Mouse (Mus musculus) duodenum, adult 2 months (tissue): ENCODE results near the gene Rnf181. TPM values are rescaled to one million over a fixed set of nuclear protein-coding genes. Genes with fewer than 3 reads are reported as not detected.

Experiments used
- polyA plus RNA-seq: library from polyadenylated mRNA; depleted of rRNA; stranded (reverse); fragments of >200 nt; gene quantifications from 2 replicates; pipeline ENCODE4 v1.2.3, GENCODE M21; 2012; ENCODE audit warnings: low replicate concordance; rRNA removed

The Rnf181 gene
- polyA plus RNA-seq = 90.6 and 127 TPM in 2 replicates

DNA sequence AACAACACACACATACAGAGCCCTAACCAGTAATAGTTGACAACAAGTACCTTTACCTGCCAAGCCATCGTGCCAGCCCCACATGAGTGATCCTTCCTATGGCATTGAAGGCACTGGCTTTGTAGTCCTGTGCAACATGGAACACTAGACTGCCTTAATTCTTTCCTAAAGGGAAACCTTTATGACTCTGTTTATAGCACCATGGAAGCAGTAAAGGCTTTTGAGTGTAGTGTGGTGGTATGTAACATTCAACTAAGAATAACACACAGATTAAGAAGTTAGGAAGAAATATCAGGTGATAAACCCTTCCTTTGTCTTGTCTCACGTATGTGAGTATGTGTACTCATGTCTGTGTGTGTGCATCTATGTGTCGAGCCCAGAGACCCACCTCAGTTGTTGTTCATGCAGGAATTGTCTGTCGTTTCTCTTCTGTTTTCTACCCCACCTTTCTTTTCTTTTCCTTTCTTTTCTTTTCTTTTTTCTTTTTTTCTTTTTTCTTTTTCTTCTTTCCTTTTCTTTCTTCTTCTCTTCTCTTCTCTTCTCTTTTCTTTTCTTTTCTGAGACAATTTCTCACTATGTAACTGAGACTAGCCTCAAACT is at the start of gene Rnf181:
Gene Rnf181, minus strand, starts transcription at position 113 of the 600 bp plus-strand sequence.

DNA sequence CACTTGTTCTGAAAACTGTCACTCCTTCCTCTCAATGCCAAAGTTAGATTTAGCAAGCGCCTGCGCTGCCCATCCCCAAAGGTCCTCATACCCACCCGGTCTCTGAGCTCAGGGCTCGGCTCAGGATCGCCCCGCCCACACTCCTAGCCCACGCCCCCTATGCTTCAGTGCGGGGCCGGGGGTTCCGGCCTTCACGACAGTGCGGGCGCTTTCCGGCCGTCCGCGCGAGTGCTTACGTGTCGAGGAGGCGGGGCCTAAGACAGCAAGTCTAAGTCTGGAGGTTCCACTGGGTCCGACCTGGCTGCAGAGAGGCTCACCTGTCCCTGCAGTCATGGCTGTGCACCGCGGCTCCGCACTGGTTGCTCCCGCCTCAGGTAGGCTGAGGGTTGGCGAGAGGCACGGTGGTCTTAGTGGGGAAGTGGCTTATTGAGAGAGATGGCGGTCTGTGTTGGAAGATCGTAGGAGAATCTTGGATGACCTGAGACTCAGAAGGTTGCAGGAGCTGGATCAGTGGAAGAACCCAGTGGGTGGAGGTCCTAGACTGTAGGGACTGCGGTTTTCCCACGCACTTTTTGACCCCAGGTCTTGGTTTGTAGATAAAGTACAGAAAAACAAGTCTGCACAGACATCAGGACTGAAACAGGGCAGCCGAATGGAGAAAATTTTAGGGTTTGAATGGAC is 47.5 kb upstream of the Rnf181 start, which contains the start of gene Ggcx:
Gene Ggcx, plus strand, starts transcription at position 233 of the 681 bp plus-strand sequence.

DNA sequence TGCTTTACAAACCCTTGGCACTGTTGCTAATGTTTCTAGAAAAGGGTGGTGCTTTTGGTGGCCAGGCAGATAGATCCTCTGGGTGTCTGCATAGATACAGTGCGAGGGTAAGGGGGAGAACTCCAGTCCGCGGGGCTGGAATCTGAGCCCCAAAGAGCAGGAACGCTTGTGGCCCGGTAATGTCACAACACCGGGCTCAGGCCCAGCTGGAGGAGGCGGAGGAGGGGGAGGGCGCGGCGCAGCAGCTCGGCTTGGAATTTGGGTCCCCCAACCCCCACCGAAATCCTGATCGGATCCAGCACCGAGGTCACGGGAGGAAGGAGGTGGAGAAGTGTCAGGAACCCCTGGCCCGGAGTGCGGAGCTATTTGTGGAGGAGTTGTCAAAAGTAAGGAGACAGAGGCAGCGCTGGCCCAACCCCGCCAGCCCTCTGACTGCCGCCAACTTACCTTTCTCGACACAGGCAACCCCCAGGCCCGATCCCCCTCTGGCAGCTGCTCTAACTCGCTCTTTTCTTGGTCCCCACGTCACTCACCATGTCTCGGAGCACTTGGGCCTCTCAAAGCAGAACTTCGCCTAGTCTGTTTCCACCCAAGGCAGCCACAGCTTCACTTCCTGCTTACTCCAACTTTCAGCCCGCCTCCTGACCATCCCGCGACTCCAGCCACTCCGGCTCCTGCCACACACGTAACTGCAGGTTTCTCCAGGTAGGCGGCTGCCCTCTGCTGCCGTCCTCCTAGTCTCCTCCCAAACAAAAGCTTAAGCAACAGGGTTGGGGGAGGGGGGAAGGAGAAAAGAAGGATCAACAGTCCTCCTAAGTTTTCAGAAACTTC is 23.4 kb upstream of the Rnf181 start, which contains the start of gene Vamp8:
Gene Vamp8, minus strand, starts transcription at position 763 of the 831 bp plus-strand sequence.

DNA sequence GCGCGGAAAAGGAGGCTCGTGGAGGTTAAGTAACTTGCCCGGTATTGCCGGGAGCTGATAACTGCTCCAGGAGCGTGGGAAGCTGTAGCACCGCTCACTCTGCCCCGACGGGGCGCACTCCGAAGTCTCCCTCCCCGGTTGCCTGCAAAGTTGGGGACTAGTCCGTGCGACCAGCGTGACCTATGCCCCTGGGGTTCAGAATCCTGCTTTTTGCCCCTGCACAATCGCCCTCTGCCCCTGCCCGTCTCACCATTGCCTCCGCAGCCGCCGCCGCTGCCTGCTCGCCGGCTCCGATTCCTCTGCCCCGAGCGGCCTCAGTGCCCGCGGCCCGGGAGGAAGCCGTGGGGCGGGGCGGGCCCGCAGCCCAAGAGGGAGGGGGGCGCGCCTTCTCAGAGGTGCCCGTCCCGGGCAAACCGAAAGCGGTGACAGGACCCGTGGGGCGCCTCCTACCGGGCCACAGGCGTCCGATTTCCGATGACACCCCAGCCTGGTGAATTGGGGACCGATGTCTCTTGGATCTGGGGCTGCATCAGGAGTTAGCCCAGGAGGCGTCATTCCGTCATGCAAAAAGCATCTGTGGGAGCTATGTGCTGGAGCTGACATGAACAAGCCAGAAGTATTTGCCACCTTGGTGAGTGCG is 13.5 kb upstream of the Rnf181 start, which contains the start of gene Vamp5:
Gene Vamp5, minus strand, starts transcription at position 338 of the 640 bp plus-strand sequence.

DNA sequence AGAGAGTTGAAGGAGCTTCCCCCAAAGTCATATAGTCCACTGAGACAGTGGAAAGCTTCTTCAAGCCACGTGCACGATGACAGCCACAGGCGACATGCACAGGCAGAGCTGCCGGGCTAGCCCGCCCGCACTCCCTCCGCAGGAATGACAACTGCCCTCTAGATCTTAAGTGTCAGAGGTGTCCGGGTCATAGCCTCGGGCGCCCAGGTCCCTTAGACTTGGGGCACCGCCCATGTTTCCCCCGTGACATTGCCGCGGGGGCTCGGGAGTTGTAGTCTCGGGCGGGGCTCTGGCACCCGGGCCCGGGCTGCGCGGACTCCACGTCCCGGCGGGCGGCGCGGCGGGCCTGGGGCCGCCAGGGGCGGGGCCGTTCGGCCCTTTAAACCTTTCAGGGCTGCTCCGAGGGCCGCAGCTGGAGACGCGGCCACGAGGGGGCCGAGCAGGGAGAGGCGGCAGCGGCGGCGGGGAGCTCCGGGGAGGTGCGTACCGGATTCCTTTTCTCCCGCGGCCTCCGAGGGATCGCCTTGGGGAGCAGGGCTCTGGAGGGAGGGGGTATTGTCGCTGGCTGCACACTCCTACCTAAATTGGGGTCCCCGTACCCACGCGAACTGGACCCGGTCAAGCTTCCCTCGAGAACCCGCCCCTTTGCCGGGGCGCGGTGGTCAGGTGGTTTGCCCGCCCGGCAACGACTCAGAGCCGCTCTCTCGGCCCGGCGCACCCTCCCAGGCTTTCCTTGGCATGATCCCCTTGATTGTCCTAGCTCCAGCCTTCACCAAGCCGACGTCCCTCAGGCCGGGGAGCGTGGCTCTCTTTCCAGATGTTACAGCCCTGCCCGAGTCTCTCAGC is 11.5 kb downstream of the Rnf181 start, which contains the start of gene Tmem150a:
Gene Tmem150a, plus strand, starts transcription at position 382 of the 846 bp plus-strand sequence.

DNA sequence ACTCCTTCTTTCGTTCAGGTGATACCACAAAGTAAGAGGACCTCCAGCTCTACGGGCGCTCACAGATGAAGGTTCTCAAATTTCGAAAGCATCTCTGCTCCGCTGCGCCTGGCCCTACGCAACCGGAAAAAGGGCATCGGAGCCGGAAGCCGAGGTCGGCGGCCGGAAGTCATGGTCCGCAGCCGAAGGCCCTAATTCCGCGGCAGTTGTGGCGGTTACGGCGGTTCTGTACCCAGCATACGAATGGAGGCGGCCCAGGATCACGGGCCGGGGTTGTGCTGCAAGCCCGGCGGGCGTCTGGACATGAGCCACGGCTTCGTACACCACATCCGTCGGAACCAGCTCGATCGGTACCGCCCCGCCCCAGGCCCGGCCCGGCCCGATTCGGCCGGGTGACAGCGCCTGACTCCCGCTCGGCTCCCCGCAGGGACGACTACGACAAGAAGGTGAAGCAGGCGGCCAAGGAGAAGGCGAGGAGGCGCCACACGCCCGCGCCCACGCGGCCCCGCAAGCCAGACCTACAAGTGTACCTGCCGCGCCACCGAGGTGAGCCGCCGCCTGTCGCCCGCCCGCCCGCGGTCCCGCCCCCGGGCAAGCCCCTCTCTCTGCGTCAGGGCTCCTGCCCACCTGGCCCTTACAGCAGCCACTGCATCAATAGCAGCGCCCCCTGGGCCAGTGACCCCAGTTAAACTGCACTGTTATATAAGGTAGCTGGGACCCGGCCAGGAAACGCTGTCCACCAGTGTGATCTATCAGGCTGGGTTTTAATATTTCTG is 19.4 kb downstream of the Rnf181 start, which contains the start of gene 0610030E20Rik:
Gene 0610030E20Rik, plus strand, starts transcription at position 152 of the 776 bp plus-strand sequence.

DNA sequence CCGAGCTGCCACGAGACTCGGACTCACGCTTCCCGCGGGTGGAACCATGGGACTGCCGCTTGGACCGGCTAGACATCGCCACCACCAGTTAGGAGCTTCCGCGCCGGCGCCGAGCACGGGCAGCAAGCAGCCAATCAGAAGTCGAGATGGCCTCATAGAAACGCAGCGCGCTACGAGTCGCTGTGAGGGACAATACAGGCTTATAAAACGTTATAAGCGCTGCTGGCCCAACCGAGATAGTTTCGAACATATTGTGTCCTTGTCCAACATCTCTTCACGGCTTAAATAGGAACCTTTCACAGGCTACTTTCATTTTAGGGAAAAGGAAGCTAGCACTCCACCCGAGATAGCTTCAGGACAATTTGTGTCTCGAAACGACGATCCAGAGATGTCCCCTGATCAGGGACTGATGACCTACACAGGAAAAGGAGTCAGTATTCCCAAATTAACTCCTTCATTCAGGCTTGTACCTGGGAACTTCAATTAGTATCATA is 21.6 kb downstream of the Rnf181 start, which contains the start of gene Usp39:
Gene Usp39, minus strand, starts transcription at position 111 of the 494 bp plus-strand sequence.

Other genes with a start within 250 kb of the Rnf181 start
- gene Atoh8, start 131.4 kb downstream of the Rnf181 start, polyA plus RNA-seq = 5.4 and 8.8 TPM in 2 replicates
- 0.60 and 0.72 TPM in 2 replicates for gene Sftpb, start 62.3 kb downstream of the Rnf181 start, polyA plus RNA-seq
- 4.9 and 5.8 TPM in 2 replicates for gene Usp39, start 21.8 kb downstream of the Rnf181 start, polyA plus RNA-seq
- 6.6 and 9.1 TPM in 2 replicates for gene 0610030E20Rik, start 19.6 kb downstream of the Rnf181 start, polyA plus RNA-seq
- 44.1 and 44.7 TPM in 2 replicates for gene Tmem150a, start 11.5 kb downstream of the Rnf181 start, polyA plus RNA-seq
- gene Vamp5, start 13.5 kb upstream of the Rnf181 start, polyA plus RNA-seq = 14.0 and 23.5 TPM in 2 replicates
- 184 and 294 TPM in 2 replicates for gene Vamp8, start 23.7 kb upstream of the Rnf181 start, polyA plus RNA-seq
- gene Ggcx, start 47.4 kb upstream of the Rnf181 start, polyA plus RNA-seq = 6.8 and 12.1 TPM in 2 replicates
- gene Mat2a, start 72.6 kb upstream of the Rnf181 start, polyA plus RNA-seq = 20.1 and 71.9 TPM in 2 replicates
- gene Sh2d6, start 154.8 kb upstream of the Rnf181 start, polyA plus RNA-seq = 13.8 and 21.4 TPM in 2 replicates
- 15.4 and 48.6 TPM in 2 replicates for gene Capg, start 177.4 kb upstream of the Rnf181 start, polyA plus RNA-seq
- 29.8 and 30.3 TPM in 2 replicates for gene Elmod3, start 231.5 kb upstream of the Rnf181 start, polyA plus RNA-seq
- 145 and 185 TPM in 2 replicates for gene Retsat, start 231.5 kb upstream of the Rnf181 start, polyA plus RNA-seq